Mouse (Mus musculus) neutrophil, adult 65 days (primary cell): Measurements from ENCODE around the gene Lyz2. TPM values are rescaled to one million over a fixed set of nuclear protein-coding genes. Genes with fewer than 3 reads are reported as not detected.

ENCODE experiments used
- total RNA-seq: library from RNA; stranded (reverse); gene quantifications from 2 replicates; pipeline ENCODE4 v1.2.4, GENCODE M21; 2023

Lyz2 gene
- total RNA-seq = 11,844 and 13,328 TPM in 2 replicates

GRCm38 (mm10) chr10:117282049-117282448 lies at the start of gene Lyz2:
Gene Lyz2, minus strand, starts transcription at chr10:117282321.

GRCm38 (mm10) chr10:117292671-117293070 lies 10.6 kb upstream of the Lyz2 start, which contains the start of gene Lyz1:
Gene Lyz1, minus strand, starts transcription at chr10:117292868.

GRCm38 (mm10) chr10:117238603-117239002 lies 43.5 kb downstream of the Lyz2 start, which contains the start of gene 9530003J23Rik:
Gene 9530003J23Rik, minus strand, starts transcription at chr10:117238703.

Other genes with a start within 250 kb of the Lyz2 start
- gene Lrrc10, start 237.0 kb downstream of the Lyz2 start, total RNA-seq = not detected in 2 replicates
- 82.4 and 92.3 TPM in 2 replicates for gene Cct2, start 218.5 kb downstream of the Lyz2 start, total RNA-seq
- 13.2 and 14.0 TPM in 2 replicates for gene Frs2, start 133.8 kb downstream of the Lyz2 start, total RNA-seq
- 43.2 and 45.3 TPM in 2 replicates for gene Yeats4, start 57.8 kb downstream of the Lyz2 start, total RNA-seq
- 0.47 TPM in 1 of 2 replicates, not detected in the other for gene 9530003J23Rik, start 43.6 kb downstream of the Lyz2 start, total RNA-seq
- gene Lyz1, start 10.5 kb upstream of the Lyz2 start, total RNA-seq = 1,710 and 1,785 TPM in 2 replicates
- gene Cpsf6, start 97.7 kb upstream of the Lyz2 start, total RNA-seq = 58.1 and 71.5 TPM in 2 replicates